Mouse (Mus musculus) frontal cortex, postnatal 36 days (tissue): ENCODE data around the gene Zup1.
"Not testable (repeated sequence)": the region's sequence is repeated elsewhere in the genome, so short reads cannot be mapped to it uniquely, and the experiment has no call there.

Experiments used
- DNase-seq, 2 experiments: peaks; one replicate each; pipeline ENCODE4 v3.0.0; 2022; ENCODE audit warnings: low spot score in 2 of 2

The Zup1 gene

GRCm38 (mm10) chr10:33950803-33951583 lies at the start of gene Zup1:
Zup1 (minus strand) TSS chr10:33951269.
- peak; percentile 81 to 89 for DNase-seq

- DNase-seq, result no peak
Measured at GRCm38 (mm10) chr10:33998397-33998796, 47.3 kb upstream of the Zup1 start.

GRCm38 (mm10) chr10:33996686-33997085 lies 45.6 kb upstream of the Zup1 start:
- not testable (repeated sequence) for DNase-seq

- peak; percentile 41 to 81 for DNase-seq
Measured at GRCm38 (mm10) chr10:33986771-33987170, 35.7 kb upstream of the Zup1 start.

GRCm38 (mm10) chr10:33974781-33975494 lies 23.9 kb upstream of the Zup1 start:
- DNase-seq, result no peak

GRCm38 (mm10) chr10:33952509-33952908 lies 1.4 kb upstream of the Zup1 start:
- no peak for DNase-seq

- peak; percentile 10 to 28 for DNase-seq
Measured at GRCm38 (mm10) chr10:33946336-33946735, 4.7 kb downstream of the Zup1 start.

- no peak for DNase-seq
Measured at GRCm38 (mm10) chr10:33945390-33945789, 5.7 kb downstream of the Zup1 start.

GRCm38 (mm10) chr10:33940702-33941101 lies 10.4 kb downstream of the Zup1 start:
- no peak for DNase-seq

GRCm38 (mm10) chr10:33905489-33905888 lies 45.6 kb downstream of the Zup1 start:
- DNase-seq, result no peak

GRCm38 (mm10) chr10:33904530-33905481 lies 46.3 kb downstream of the Zup1 start, which contains the start of gene Rsph4a:
Rsph4a (plus strand) TSS chr10:33905111.
- peak; percentile 45 to 63 for DNase-seq

- not testable (repeated sequence) for DNase-seq
Measured at GRCm38 (mm10) chr10:33901520-33901919, 49.5 kb downstream of the Zup1 start.

- not testable (repeated sequence) for DNase-seq
Measured at GRCm38 (mm10) chr10:33882411-33882810, 68.7 kb downstream of the Zup1 start.

- no peak for DNase-seq
Measured at GRCm38 (mm10) chr10:33872672-33873398, 78.2 kb downstream of the Zup1 start.

GRCm38 (mm10) chr10:33870441-33870840 lies 80.6 kb downstream of the Zup1 start:
- no peak for DNase-seq
